Mouse (Mus musculus) kidney, postnatal 4 days (tissue): Measurements from ENCODE around the gene Pla2g12a.

Experiments used
- DNase-seq, 2 experiments: peaks; one replicate each; pipeline ENCODE4 v3.0.0; 2021; ENCODE audit warnings: mixed read lengths in 2 of 2

Gene Pla2g12a

DNA sequence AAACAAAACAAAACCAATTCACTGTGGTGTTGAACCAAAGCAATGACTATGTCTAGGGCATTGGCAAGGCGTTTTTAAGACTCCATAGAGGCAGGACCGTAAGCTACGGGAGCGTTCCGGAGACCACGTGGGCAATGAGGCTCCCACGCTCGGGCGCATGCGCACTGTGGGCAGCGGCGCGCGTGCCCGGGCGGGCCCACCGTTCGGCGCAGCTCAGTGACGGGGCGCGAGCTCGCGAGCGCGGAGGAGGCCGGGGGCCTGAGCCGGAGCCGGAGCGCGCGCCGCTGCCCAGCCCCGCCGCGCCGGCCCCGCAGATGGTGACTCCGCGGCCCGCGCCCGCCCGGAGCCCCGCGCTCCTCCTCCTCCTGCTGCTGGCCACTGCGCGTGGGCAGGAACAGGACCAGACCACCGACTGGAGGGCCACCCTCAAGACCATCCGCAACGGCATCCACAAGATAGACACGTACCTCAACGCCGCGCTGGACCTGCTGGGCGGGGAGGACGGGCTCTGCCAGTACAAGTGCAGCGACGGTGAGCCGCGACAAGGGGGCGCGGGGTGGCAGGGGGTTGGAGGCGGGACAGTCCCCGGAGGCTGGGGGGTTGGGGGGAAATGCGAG lies at the start of gene Pla2g12a:
Pla2g12a (plus strand) TSS at position 202 of the 617 bp plus-strand sequence.
- DNase-seq = peak; percentile 94 to 96

DNA sequence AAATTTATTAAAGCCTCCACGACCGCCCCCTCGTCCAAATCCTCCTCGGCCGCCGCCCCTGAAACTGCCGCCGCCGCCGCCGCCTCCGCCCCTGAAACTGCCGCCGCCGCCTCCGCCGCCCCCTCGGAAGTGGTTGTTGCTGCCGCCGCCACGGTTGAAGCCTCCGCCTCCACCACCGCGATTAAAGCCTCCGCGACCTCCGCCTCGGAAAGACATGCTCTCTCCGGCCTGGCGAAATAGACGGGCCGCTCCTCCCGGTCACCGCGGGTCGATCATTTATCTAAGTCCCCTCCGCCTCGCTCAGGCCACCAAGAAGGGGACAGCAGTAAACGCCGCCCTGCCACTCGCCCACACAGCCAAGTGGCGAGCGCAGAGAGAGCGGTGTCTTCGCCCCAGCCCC lies 47.8 kb upstream of the Pla2g12a start:
- peak in 1 of 2 experiments; percentile 63 for DNase-seq

DNA sequence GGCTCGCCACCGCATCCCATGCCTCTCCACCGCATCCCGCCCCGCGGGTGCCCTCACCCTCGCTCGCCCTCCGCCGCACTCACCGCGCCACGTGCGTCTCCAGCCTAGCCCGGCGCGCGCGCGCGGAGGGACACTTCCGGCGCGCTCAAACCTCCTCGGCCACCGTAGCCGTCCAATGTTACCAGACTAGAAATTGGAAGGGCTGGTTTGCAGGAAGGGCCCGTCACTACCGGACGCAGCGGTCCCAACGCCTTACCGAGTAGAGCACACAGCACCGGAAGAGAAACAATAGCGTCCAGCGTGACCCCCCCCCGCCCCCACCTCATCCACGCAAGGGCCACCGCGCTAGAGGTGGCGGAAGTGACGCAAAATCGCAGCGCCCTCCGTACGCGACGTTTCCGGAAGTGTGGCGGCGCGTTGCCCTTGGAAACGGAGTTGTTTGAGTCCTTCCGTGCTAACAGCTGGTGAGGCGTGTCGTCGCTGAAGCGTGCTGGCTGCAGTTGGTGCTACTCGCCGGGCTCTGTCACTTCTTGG lies 47.3 kb upstream of the Pla2g12a start, which contains the start of gene Gar1:
Gar1 (minus strand) TSS at position 362 of the 534 bp plus-strand sequence.
- DNase-seq = peak; percentile 97 to 98

DNA sequence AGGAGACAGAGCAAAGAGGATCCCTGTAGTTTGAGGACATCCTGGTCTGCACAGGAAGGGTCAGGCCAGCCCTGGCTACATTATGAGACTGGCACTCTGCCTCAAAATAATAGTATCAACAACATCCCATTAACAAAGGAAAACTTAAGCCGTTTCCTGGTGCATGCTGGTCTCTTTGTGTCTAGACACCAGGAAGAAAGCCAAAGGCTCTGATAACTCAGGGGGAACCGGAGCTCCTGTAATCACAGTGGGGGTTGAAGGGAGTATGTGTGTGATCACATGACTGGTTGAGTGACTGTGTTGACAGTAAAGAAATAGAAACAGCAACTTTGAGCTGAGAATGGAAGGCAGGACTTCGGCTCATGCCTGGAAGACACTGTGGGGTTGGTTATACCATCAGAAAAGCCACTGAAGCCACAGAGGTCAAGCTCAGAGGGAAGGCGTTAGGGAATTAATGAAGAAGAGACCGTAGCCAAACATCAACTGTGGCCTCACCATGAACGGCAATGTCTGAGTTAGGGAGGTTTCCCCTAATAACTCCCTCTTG lies 42.9 kb upstream of the Pla2g12a start, which contains the start of gene Cfi:
Cfi (plus strand) TSS at position 497 of the 547 bp plus-strand sequence.
- peak in 1 of 2 experiments; percentile 14 for DNase-seq

DNA sequence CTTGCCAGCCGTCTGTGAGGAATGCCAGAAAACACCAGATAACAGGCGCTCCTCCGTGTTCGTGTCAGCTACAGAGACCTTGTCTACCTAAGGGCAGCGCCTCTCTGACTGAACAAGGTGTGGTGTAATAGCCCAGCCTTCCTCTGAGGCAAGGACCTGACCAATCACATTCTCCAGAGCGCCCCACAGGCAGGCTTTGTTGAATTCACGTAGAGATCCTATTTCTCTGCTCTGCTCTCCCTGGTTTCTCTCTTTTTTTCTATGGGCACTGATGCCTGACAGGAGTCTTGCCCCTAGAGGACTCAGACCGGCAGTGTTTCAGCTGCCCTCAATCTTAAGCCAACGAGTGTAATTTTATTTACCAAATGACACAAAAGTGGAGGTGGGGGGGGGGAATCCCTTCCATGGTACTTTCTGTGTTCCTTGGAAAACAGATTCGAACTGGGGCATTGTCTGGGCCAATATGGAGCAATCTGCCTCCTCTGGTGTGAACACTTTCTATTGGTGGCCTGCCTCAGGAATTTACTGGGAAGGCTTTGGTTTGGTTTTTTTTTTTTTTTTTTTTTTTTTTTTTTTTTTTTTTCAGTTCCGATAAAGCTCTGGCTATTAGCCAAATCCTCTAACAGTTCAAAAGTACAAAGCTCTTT lies 42.2 kb upstream of the Pla2g12a start:
- peak; percentile 30 to 66 for DNase-seq

DNA sequence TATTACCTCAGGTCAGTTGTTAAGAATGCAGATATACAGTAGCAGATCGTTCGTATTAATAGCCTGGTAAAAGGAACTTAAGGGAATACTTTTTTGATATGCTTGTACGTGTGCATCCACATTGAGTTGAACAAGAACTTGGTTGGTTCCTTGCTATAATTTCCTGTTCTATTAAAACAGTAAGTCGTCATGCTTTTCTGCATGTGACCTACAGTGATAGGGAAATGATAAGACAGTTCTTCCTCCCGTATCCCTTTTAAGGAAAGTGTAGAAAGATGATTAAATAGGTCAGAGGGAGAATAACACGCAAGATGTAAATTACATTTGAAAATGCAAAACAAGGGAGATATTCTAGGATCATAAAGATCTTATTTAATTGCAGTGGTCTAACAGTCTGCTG lies 41.4 kb upstream of the Pla2g12a start:
- no peak for DNase-seq

DNA sequence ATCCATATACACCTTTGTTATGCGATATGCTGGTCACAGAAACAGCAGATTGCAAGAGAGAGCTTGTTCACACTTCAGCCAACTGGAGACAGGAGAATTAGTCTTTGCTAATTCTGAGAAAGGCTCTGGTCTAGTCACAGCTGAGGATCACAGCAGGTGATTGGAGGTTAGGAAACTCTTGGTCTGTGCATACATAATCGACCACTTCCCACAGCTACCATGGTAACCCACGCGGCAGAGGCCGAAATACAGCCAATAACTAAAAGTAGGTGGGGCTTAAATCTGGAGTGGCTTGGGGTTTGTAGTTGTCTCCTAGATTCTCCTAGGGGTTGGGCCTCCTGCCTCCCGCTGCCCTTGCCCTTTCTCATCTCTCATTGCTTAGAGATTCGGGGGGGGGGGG lies 40.4 kb upstream of the Pla2g12a start:
- DNase-seq = no peak

DNA sequence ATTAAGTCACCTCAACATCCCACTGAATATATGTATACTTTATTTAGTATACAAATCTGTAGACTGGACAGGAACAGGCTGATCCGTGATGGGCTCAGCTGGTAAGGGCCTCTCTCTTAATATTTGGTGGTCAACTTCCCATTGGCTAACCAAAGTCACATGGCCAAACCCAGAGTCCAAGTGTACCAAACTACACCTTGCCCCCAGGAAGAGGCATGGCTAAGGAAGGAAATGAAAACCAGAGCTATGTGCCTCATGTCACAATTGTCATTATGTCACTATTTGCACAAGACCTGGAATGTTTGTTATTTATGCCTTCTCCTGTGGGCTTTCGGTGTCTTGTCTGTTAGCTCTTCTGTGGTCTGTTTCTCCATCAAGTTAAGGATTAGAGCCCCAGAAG lies 32.5 kb upstream of the Pla2g12a start:
- no peak for DNase-seq

DNA sequence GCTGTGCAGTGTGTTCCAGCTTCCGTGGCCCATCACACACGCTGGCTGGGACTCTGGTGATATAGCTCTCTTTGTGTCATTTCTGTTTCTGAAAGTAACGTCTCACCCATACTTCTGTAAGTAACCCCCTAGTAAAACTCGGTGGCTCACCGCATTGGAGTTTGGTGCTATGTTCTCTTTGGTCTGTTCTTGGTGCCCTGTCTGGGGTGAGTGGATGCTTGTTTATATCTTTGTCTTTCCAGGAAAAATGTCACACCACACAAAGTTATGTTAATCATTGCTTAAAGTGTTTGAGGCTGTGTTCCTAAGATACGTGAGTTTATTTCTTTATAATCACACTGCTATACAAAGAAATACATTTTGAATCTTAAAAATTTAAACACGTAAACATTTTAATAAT lies 31.6 kb upstream of the Pla2g12a start:
- DNase-seq = no peak

DNA sequence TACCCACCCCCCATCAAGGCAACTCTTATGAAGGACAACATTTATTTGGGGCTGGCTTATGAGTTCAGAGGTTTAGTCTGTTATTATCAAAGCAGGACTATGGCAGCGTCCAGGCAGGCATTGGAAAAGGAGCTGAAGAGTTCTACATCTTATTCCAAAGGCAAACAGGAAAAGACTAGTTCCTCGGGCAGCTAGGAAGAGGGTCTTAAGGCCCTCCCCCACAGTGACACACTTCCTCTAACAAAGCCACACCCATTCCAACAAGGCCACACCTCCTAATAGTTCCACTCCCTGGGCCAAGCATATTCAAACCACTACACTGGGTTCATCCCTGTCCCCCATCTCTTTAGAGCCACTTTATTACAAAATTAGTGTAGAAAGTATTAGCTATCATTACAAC lies 15.8 kb upstream of the Pla2g12a start:
- DNase-seq = no peak

DNA sequence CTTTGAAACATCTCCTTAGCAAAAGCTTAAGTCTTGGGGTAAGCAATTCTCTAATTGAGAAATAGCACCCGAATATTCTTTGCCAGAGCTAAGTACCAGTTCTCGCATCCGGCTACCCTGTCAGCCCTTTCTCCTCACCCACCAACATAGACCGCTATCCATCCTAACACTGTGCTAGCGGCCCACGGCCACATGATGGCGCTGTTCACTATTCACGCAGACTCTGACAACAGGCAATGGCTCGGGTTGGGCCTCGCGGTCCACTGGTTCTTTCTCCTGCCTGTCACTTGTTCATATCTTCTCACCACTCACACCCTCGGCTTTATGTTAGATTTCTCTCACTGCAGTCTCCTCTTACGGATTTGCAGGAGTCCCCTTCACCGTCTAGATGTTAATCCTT lies 14.7 kb upstream of the Pla2g12a start:
- peak; percentile 73 to 80 for DNase-seq

DNA sequence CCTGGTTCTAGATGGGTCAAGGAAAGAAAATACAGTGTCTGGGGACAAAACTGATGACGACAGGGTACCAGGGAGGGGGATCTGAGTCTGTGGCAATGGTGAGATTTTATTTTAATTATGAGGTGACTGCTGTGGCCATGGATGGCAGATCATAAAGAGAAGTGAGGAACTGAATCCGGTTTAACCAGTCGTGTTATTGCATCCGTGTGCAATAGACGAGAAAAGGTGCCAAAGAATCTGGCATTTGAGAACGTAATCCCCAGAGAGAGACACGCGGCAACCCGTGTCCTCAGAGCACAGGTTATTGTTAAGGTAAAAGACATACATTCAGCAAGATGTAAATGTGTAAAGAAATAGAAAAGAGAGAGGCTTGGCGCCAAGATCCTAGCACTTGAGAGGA lies 1.1 kb upstream of the Pla2g12a start:
- DNase-seq = no peak

DNA sequence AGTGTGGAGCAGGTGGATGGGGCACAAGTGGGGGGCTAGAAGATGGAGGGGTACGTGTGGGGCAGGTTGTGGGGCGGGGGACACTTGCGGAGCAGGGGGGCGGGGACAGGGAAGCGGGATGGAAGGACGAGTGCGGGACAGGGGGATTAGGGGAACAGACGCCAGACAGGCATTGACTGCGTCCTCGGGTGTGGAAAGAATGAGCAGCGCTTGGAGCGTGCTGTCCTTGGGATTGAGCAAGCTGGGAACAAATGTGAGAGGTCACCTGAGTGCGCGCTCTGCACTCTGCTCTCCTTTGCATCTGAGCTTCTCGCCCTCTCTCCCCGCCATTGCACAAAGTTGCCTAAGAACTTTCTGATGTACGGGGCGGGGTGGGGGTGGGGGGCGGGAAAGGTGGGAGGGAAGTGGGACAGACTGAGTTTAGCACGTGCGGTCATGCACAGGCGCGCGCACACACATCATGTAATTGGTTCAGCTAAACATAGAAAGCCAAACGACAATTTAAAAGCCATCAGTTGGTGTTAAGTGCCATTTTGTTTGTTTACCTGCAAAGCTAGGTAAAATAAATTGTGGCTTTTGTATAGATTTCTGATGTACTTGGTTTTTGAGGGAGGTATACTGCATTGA lies 838 bp downstream of the Pla2g12a start:
- DNase-seq = peak; percentile 30 to 57

DNA sequence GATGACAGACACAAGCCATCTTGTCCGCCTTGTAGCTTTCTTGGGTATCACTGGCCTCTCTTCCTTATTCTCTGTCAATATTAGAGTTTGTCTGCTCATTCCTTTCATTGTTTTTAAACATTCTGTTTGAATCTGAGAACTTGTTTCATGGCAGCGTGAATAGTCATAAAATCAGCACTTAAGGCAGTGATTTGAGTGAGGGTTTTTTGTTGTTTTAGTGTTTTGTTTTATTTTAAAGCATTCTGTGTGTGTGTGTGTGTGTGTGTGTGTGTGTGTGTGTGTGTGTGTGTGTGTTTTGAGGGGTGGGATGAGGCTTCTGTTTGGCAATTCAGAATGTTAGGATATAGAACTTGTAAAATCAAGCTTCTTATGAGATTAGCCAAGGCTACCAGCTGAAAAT lies 1.5 kb downstream of the Pla2g12a start:
- no peak for DNase-seq

DNA sequence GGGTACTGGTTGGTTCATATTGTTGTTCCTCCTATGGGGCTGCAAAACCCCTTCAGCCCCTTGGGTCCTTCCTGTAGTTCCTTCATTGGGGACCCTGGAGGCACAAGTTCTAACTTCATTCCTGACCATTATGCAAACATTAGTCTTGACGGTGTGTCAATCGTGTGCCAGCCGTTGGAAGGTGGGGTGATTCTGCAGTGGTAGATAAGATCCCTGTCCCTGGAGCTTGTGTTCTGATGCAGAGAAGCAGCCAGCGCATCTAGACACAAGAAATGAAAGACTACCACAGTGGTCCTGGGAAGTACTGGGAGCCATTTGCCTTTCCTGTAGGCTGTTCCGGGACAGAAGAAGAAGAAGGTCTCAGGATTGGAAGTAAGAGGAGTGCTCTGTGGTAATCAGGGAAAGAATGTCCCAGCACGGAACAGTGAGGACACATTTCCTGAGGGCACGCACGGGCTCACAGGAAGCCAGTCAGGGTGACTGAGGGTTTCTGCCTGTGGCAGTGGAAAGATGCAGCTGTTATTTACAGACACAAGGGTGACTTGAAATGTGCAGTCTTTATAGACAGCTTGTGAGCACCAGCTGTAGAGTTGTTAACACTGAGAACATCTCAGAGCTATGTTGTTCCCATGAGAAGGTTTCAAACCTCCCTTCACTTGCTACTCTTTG lies 2.7 kb downstream of the Pla2g12a start:
- no peak for DNase-seq

DNA sequence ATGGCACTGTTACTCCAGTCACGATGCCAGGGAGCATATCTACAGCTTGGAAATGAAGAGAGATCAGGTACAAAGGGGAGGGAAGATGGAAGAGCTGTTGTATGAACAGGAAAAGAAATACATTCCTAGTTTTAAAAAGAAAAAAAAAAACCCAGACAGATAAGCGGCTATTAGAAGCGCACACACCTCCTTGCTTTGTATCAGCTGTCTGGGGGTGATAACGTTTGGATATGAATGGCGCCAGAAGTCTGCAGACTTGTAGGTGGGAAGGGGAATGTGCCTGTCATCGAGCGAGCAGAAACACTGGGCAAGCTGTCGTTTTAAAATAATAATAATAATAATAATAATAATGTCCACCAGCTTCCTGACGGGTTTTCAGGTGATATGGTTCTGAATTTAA lies 7.2 kb downstream of the Pla2g12a start:
- DNase-seq = no peak

DNA sequence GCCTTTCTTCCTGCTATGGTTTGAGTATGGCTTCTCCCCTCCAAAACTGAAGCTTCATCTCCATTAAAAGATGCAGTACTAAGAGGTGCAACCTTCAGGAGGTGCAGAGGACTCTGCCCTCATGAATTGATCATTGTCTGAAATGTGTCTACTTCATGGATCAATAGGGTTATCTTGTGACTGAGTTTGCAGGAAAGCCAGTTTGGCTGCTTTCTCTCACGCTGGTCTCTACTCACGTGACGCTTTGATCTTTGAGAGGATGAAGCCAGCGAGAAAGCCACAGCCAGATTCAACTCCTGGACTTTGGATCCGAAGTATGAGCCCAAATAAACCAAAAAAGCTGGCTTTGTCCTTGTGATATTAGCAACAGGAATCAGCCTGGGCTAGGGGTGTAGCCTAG lies 8.0 kb downstream of the Pla2g12a start:
- no peak for DNase-seq

DNA sequence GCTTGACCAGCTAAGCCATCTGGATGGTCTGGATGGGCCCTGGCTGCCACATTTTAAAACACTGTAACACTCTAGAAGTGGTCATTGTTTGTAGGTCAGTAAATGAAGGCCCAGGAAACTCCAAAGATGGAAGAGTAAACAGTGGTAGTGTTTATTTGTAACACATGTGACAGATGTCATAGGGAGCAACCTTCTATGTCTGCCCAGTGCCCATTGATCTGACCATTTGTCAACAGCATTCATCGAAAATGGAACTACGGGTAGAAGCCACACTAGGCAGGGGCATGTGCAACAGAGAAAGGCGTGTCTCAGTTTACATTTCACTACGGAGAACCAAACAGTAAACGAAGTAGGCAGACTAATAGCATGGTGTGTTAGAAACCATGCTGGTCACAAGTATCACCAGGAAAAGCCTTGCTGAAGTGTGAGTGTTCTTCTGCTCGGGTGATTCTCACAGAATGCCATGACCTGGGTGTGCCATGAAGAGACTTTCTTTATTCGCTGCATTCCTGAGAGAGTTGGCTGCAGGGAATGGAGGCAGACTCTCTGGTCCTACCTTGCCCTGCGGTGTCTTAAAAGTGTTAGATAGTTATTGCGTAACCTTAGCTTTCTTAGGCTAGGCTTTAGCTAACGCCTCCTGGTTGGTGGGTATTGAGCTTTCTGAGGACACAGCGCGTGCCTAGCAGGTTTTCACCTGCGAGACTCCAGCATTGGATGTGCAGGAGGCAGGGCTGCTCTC lies 9.5 kb downstream of the Pla2g12a start:
- no peak for DNase-seq

DNA sequence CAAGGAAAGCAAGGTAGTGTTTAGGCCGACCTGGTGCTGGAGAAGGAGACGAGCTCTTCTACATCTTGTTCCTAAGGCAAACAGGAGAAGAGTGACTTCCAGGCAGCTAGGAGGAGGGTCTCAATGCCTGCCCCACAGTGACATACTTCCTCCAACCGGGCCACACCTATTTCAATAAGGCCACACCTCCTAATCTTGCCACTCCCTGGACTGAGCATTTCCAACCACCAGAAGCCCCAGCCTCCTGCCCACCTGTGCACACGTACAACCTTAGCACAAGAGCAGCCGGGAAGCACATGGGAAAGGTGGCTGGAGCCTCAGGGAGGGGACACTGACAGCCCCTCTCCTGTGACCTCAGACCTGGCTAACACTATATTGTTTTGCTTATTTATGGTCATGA lies 13.6 kb downstream of the Pla2g12a start:
- DNase-seq = no peak

DNA sequence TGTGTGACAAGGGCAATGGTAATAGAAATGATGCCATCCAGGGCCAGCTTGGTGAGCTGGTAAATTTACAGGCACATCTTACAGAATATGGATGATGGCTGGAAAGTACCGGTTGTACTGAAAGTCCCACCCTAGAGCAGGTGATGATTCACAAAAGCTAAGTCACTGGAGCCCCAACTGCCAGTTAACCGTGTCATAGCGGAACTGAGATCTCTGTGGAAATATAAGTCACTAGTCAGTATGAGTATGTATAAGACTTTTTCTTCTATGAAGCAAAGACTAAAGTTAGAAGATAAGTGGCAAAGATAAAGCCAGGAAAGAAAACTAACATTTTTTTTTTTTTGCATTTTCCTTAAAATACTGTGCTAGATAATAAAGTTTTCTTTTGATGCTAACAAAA lies 14.7 kb downstream of the Pla2g12a start:
- DNase-seq = no peak

DNA sequence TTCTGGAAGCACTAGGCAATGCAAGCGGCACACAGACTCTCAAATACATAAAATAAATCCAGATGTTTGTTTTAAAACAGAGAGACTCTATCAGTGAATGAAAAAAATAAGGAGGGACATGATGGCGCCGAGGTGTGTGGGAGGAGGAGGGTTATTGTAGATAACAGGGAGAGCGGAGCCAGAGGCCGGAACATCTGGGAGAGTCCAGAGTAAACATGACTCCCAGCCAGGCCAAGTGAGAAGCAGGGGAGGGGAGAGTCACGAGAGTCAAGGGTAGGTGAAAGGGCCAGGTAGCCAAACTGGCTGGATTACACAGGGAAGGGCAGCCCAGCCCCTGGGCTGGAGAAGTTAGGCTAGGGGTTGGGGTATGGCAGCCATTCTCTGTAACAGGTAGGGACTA lies 18.2 kb downstream of the Pla2g12a start:
- DNase-seq = peak; percentile 35 to 38

DNA sequence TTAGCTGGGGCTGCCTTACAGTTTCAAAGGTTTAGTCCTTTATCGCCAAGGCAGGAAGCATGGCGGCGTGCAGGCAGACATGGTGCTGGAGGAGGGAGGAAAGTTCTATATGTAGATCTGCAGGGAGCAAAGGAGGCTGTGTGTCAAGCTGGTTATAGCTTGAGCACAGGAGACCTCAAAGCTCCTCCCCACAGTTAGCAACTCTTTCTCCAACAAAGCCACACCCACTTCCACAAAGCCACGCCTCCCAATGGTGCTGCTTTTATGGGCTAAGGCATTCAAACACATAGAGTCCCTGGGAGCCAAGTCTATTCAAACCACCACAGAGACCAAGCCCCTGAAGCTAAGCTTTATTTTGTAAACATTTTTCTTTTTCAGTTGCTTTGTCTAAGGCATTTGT lies 20.5 kb downstream of the Pla2g12a start:
- peak; percentile 30 to 31 for DNase-seq
